Mouse (Mus musculus) urinary bladder, adult 18-20 months (tissue): ENCODE data around the gene Rnf151.

Experiments used
- DNase-seq, 2 experiments: peaks; one replicate each; pipeline ENCODE4 v3.0.0; 2022; ENCODE audit warnings: low spot score in 2 of 2, mixed read lengths in 2 of 2

The Rnf151 gene

GRCm38 (mm10) chr17:24717943-24718342 is at the start of gene Rnf151, which contains the start of gene Rps2:
Rnf151 (minus strand) TSS chr17:24718063.
Rps2 (plus strand) TSS chr17:24718116.
- DNase-seq, result no peak

DNA sequence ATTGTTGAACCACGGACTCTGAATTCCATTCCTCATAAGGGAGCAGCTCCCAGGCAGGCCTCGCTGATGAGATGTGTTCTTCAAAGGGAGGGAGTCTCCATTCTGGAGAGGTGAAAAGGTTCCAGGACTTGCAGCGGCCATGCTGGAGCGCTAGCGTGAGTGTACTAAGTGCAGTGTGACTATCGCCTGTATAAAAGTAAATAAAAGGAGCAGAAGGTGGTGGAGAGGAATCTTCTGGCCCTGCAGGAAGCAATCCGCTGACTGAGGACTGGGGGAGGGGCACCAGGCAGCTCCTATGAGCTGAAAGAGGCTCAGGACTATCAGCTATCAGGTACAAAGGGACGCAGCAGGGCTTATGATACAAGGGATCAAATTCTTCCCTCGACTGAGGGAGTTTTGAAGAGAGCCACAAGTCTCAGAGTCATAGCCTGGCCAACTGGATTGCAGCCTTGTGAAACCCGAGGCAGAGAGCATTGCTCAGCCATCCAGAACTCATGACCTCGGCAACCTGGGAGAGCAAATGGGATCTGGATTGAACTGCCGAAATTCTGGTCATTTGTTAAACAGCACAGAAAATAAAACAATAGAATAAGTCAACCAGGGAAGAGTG is 48.5 kb upstream of the Rnf151 start:
- no peak for DNase-seq

- no peak for DNase-seq
Measured at GRCm38 (mm10) chr17:24765016-24765905, 47.4 kb upstream of the Rnf151 start.

- DNase-seq, result no peak
Measured at GRCm38 (mm10) chr17:24761121-24761520, 43.3 kb upstream of the Rnf151 start.

- DNase-seq, result no peak
Measured at GRCm38 (mm10) chr17:24757394-24757793, 39.5 kb upstream of the Rnf151 start.

DNA sequence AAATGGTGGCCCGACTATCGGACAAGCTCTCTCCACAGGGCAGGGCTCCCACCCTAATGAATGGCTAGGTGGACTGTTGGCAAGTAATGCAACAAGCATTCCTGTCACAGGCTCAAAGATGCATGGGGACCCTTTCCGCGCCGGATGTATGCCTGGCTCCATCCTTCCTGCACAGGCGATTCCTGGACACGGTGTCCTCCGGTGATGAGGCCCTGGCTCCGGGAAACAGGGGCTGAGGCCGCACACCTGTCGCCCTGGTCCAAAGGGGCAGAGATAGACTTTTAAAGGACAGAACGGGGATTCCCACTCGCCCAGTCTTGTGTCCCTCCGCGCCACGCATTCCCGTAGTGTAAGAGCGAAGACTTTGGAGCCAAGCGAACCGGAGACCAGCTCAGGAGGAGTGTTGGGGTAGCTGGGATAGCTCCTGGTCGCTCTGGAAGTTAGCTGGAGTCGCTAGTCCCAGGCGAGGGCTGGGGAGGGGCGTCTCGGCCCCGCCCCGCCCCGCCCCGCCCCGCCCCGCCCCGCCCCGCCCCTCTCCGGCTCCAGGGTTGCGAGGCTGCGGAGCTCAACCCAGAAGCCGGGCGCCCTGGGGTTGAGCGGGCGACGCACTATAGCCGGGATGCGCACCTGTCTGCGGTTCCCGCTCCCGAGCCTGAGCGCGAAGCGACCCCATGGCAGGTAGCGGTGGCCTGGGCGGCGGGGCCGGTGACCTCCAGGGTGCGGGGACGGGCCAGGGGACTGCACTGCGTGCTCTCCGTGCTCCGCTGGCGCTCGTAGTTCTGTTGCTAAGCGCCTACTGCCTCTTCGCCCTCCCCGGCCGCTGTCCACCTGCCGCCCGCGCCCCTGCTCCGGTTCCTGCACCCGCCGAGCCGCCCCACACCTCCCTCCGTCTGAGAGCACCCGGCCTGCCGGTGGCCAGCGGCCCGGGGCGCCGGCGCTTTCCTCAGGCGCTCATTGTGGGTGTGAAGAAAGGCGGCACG is 34.8 kb upstream of the Rnf151 start, which contains the start of gene Hs3st6:
Hs3st6 (plus strand) TSS at position 574 of the 980 bp plus-strand sequence.
- peak in 1 of 2 experiments; percentile 45 for DNase-seq

GRCm38 (mm10) chr17:24751528-24751927 is 33.7 kb upstream of the Rnf151 start:
- DNase-seq, result no peak

GRCm38 (mm10) chr17:24746986-24747385 is 29.1 kb upstream of the Rnf151 start:
- DNase-seq, result no peak

DNA sequence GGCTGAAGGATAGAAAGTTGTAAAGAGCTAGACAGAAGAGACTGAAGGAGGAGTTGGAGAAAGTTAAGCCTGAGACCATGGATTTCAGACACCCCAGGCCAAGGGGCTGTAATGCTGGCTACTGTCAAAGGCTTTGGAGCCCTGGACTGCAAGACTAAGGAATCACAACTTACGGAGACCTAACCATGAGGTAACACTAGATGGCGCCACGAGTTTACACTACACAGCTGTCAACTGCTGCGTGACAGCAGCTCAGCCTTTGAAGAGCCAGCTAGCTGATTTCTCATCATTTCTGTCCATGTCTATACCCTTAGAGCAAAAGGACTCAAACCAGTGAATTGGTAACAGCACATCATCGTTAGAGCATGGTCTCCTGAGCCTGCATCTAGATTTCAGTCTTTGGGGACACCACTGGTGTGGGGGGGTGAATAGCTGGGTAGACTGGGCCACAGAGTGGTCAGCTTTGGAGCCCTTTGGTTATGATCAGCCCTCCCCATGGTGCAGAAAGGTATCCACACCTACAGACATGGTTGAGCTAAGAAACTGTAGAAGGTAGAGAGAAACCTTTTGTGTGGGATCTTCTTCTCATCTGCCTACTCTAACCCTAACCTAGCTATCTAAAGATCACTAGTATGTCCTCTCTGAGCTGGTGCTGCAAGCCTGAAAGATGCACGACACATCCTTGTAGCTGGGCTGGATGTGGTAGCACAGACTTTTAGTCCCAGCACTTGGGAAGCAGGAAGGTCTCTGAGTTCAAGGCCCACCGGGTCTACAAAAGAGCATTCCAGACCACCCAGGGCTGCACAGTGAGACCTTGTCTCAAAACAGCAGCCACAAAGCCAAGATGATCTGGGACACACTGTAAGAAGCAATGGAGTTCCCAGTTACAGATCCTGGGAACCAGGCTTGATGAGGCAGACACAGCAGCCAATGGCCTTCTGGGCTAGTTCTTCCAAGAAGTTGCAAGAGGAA is 27.9 kb upstream of the Rnf151 start:
- peak; percentile 70 for DNase-seq

GRCm38 (mm10) chr17:24744381-24744780 is 26.5 kb upstream of the Rnf151 start:
- DNase-seq, result no peak

- DNase-seq, result no peak
Measured at GRCm38 (mm10) chr17:24743896-24744295, 26.0 kb upstream of the Rnf151 start.

DNA sequence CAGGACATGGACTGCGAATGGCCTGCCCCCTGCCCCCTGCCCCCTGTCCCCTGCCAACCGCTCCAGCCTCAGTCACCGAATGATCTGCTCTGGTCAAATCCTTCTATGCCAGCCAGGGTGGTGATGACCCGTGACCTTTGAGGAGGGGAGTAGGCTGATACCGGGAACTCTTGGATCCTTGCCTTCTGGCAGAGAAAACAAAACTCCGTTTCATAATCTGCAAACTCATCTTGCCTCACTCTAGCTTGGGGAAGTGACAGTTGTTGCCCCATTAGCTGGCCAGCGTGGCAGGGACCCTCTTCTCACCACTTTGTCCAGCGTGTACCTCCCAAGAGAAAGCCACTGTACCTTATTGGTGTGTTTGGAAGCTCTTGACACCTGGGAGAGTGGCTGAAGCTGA is 24.4 kb upstream of the Rnf151 start:
- no peak for DNase-seq

DNA sequence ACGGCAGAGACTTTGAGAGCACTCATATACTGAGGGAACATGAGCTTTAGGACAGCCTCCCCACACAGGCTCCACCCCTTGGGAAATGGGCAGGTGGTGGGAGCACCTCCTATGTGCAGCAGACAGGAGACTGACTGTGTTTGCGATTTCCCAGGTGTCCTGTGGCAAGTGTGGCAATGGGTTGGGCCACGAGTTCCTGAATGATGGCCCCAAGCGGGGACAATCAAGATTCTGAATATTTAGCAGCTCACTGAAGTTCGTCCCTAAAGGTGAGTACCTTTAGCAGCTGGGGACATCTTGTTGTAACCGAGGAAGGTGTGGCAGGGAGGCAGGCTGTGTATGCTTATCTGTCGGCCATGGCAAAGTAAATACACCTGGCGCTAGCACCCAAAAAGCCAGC is 22.1 kb upstream of the Rnf151 start:
- no peak for DNase-seq

GRCm38 (mm10) chr17:24738238-24738637 is 20.4 kb upstream of the Rnf151 start:
- no peak for DNase-seq

GRCm38 (mm10) chr17:24737135-24737810 is 19.4 kb upstream of the Rnf151 start:
- DNase-seq, result no peak

GRCm38 (mm10) chr17:24736330-24737051 is 18.6 kb upstream of the Rnf151 start, which contains the start of gene Msrb1:
Msrb1 (plus strand) TSS chr17:24736642.
- peak; percentile 89 to 98 for DNase-seq

- no peak for DNase-seq
Measured at GRCm38 (mm10) chr17:24735446-24735845, 17.6 kb upstream of the Rnf151 start.

GRCm38 (mm10) chr17:24734513-24734912 is 16.6 kb upstream of the Rnf151 start:
- no peak for DNase-seq

DNA sequence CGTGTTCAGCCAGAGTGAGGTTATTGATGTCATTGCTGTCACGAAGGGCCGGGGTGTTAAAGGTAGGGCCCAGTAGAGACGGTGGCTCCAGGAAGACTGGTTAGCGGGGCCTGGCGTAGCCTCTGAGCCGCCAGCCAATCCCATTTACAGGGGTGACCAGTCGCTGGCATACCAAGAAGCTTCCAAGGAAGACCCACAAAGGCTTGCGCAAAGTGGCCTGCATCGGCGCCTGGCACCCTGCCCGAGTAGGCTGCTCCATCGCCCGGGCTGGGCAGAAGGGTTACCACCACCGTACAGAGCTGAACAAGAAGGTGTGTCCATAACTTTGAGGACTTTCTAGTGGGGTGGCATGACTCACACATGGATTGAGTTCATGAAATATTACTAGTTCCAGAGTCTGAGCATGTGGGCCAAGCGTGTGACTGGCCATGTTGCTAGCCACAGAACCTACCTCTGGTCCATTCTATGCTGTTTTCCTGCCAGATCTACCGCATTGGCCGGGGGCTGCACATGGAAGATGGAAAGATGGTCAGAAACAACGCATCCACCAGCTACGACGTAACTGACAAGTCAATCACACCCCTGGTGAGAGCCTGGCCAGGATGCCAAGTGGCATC is 15.7 kb upstream of the Rnf151 start:
- no peak for DNase-seq
